ENCODE assay signal across 8 mouse cellular contexts in genomic region chr16:85898391-85898790, GRCm38 (mm10). TPM values are rescaled to one million over a fixed set of nuclear protein-coding genes. Genes with fewer than 3 reads are reported as not detected.
DNase-seq lines count a peak whose midpoint lies in the region; ATAC-seq and TF ChIP-seq lines count a peak whose summit lies in the region.
"Had no signal": no experiment of that assay in that cellular context is flagged by ENCODE, and none has a peak within 500 bp of the region (broad histone marks: within the 10 kb centered on the region; RNA-seq: fewer than 3 reads in every experiment).

No protein-coding gene starts in this region.

- peak overlapping the region; percentile 96 for H3K4me2 ChIP-seq in lung, embryonic 16.5 days (ENCODE audit: low read depth, low read length)

- WGBS in lung, embryonic 16.5 days: 44% methylated on average over 4 of the region's 4 CpGs

- H3K4me1 ChIP-seq in ES-E14 (ENCODE audit: control insufficient read depth in 2 of 2, insufficient read depth in 2 of 2, low read length in 2 of 2, poor library complexity in 1 of 2): no peaks in the 10 kb centered on the region; a peak in 1 of 4 replicates
- peaks cover 11% of the 10 kb centered on the region; the same call in 1 of the 2 replicates for H3K4me1 ChIP-seq in lung, embryonic 16.5 days (replicated peaks; ENCODE audit: control insufficient read depth, insufficient read depth, low read length)

- DNase-seq in ES-E14 (ENCODE audit: low read depth, low spot score) (peak; percentile 11), R1 (ENCODE audit: low read depth, low spot score) (peak; percentile 19), MN1 (ENCODE audit: low spot score) (no peak)
- peak; percentile 36 to 51 for DNase-seq in heart, postnatal 14 days
- DNase-seq in T-cell, adult 2 months (ENCODE audit: low spot score): no peak
- DNase-seq in natural killer cell, adult 2 months (ENCODE audit: low spot score in 2 of 2): no peak

- no peak overlapping the region for H3K4me3 ChIP-seq in ES-E14 (ENCODE audit: insufficient read depth in 1 of 2, low read depth in 1 of 2, low read length in 2 of 2, poor library complexity in 1 of 2, severe bottlenecking in 1 of 2)
- H3K4me3 ChIP-seq in lung, embryonic 16.5 days (ENCODE audit: low read length): peak overlapping the region; percentile 58
- H3K4me3 ChIP-seq: erythroblast, embryonic 14.5 days had no signal

- H3K36me3 ChIP-seq in ES-E14 (ENCODE audit: control insufficient read depth, insufficient read depth, low read length, poor library complexity, severe bottlenecking): no peaks in the 10 kb centered on the region
- no peaks in the 10 kb centered on the region for H3K36me3 ChIP-seq in lung, embryonic 16.5 days (ENCODE audit: control insufficient read depth, insufficient read depth, low read length)

- H3K9me3 ChIP-seq in ES-E14 (ENCODE audit: control insufficient read depth, insufficient read depth, low read depth, low read length): no peaks in the 10 kb centered on the region
- H3K9me3 ChIP-seq in lung, embryonic 16.5 days (ENCODE audit: control insufficient read depth, low read length): no peaks in the 10 kb centered on the region

- ATAC-seq in lung, embryonic 16.5 days (ENCODE audit: low read depth): no peak

- intact Hi-C loops in heart, postnatal 14 days (cut with DNase I): loop anchor here (10.0 kb wide), 1 partner anchor 1346 kb away; no protein-coding TSS in a partner anchor

- H3K27ac ChIP-seq in ES-E14 (ENCODE audit: insufficient read depth, low read depth, low read length, poor library complexity, severe bottlenecking): no peak overlapping the region
- H3K27ac ChIP-seq in lung, embryonic 16.5 days (ENCODE audit: low read length): no peak overlapping the region; the same call in 1 of the 2 replicates

- in situ Hi-C loops in ES-E14 (cut with MboI; ENCODE audit: low sequenced_read_pairs in 2 of 2, unreplicated experiment in 2 of 2): no loop called here

- H3K27me3 ChIP-seq in lung, embryonic 16.5 days (ENCODE audit: control insufficient read depth, insufficient read depth, low read depth, low read length): peaks cover 13% of the 10 kb centered on the region; the same call in 1 of the 2 replicates

- no peak overlapping the region for H3K9ac ChIP-seq in ES-E14 (ENCODE audit: insufficient read depth, low read depth, low read length, poor library complexity, severe bottlenecking)
- no peak overlapping the region for H3K9ac ChIP-seq in lung, embryonic 16.5 days (ENCODE audit: low read length)

TF ChIP-seq in ES-E14, 5 proteins besides CTCF, POLR2A, EP300 and RAD21:
- TF ChIP-seq CHD2 (IDR thresholded peaks at IDR 0.05; ENCODE audit: low read depth, low read length): no peak

RNA-seq across cellular contexts. Expression of gene Adamts5, which starts 3.2 kb away (rescaled TPM):
- 0.58 and 1.9 TPM in 2 replicates for total RNA-seq in ES-E14 (2012; rRNA removed)
- 10 to 100 TPM; 13.5 to 15.5 TPM for total RNA-seq in heart, postnatal 14 days (2021)
- polyA plus RNA-seq in lung, embryonic 16.5 days (2015; fragmentation: Nextera tagmentation; extraction: Ambion mirVana): 3.8 TPM in 2 replicates
- polyA plus RNA-seq: erythroblast, embryonic 14.5 days had no signal

Comparison
In these comparisons a context has a peak if more than half of its experiments do, and no peak if none do; other contexts are left out.
1. DNase-seq: peak in ES-E14 (single experiment), R1 (single experiment) and heart, postnatal 14 days (2 of 2); none in T-cell, adult 2 months (single experiment), natural killer cell, adult 2 months (0 of 2) and MN1 (single experiment).